Mouse (Mus musculus): Measurements from ENCODE around the gene Nin.
A peak's percentile ranks its signal among the peaks of the same experiment; 100 is the strongest.

- TF ChIP-seq ZNF384 (IDR thresholded peaks at IDR 0.05; ENCODE audit: low read depth, low read length) = no peak
- no peak for TF ChIP-seq ZC3H11A (IDR thresholded peaks at IDR 0.05; ENCODE audit: low read depth, low read length)
- TF ChIP-seq MYC (IDR thresholded peaks at IDR 0.05; ENCODE audit: low read depth, low read length) = no peak
- no peak for TF ChIP-seq ELF1 (IDR thresholded peaks at IDR 0.05; ENCODE audit: low read depth, low read length)
- TF ChIP-seq KAT2A (IDR thresholded peaks at IDR 0.05; ENCODE audit: insufficient replicate concordance, low read length) = no peak
- no peak for TF ChIP-seq POLR2AphosphoS2 (IDR thresholded peaks at IDR 0.05; ENCODE audit: low read depth, low read length)
- TF ChIP-seq EP300 (IDR thresholded peaks at IDR 0.05; ENCODE audit: low read length) = no peak
- 0 out of 2 replicates have a peak, but pooled peaks have one; percentile 7 for TF ChIP-seq MAX (IDR thresholded peaks at IDR 0.05; ENCODE audit: low read length)
- TF ChIP-seq HCFC1 (IDR thresholded peaks at IDR 0.05; ENCODE audit: low read depth, low read length) = no peak
- TF ChIP-seq RAD21 (IDR thresholded peaks at IDR 0.05; ENCODE audit: low read depth, low read length) = no peak
- no peak for TF ChIP-seq E2F4 (IDR thresholded peaks at IDR 0.05; ENCODE audit: insufficient replicate concordance, low read depth, low read length)
- TF ChIP-seq CHD2 (IDR thresholded peaks at IDR 0.05; ENCODE audit: low read length) = no peak
- no peak for TF ChIP-seq POLR2A (IDR thresholded peaks at IDR 0.05; ENCODE audit: low read depth, low read length)
These were observed 1.5 kb downstream of the Nin start for GRCm38 (mm10) chr12:70112090-70112383.

Data from CH12.LX (cell line).